Mouse (Mus musculus) bone marrow macrophage, adult 2 months (primary cell): ENCODE measurements around the gene Mettl23.

Source experiments
- CTCF ChIP-seq: IDR thresholded peaks from 2 replicates; pipeline ENCODE4 v1.5.1; 2012; ENCODE audit warnings: low read depth, mild to moderate bottlenecking, low read length, moderate library complexity
- POLR2A ChIP-seq: IDR thresholded peaks from 2 replicates; pipeline ENCODE4 v1.6.1; 2012; ENCODE audit warnings: mild to moderate bottlenecking, low read depth, low read length, borderline replicate concordance

GRCm38 (mm10) chr11:116895402-116895801, 52.3 kb downstream of the Mettl23 start:
- TF ChIP-seq POLR2A = no peak
- TF ChIP-seq CTCF = no peak
